Mouse (Mus musculus): ENCODE data around the gene Scn9a. TPM values are rescaled to one million over a fixed set of nuclear protein-coding genes. Genes with fewer than 3 reads are reported as not detected.
A peak's percentile ranks its signal among the peaks of the same experiment; 100 is the strongest.

Gene Scn9a
- 2.0 and 2.2 TPM in 2 replicates for polyA plus RNA-seq (2014; fragmentation: Nextera tagmentation; extraction: Ambion mirVana)

DNA sequence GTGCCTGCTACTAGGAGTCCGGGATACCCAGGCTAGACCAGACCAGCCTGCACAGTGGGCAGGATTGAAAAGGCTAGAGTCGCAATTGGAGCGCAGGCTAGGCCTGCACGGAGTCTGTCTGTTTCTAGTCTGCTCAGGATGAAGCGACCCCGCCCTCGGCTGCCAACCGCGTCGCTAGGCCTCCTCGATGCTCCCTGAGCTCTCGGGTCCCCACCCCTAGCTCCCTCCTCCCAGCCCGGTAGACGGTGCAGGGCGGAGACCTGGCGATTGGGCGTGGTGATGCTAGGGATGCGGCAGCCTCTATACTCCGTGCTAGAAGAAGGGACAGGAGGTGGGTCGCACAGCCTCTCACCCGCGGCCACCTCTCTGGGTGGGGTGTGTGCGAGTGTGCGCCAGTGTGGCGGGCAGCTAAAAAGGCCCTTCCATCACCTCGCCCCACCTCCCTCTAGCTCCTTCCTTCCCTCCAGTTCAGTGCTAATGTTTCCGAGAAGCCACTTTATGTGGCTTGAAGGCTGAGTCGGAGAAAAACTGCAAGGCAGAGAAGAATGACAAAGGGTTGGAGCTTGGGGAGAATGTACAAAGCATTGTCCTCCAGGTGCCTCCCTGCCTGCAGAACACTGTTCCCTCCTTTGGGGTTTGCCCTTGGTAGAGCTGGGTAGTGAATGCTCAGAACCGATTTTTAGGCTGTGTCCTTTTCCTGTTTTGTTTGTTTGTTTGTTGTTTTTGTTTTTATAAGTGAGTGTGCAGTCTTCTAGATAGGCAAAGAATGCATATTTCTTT, at the start of gene Scn9a:
Scn9a (minus strand) TSS at position 383 of the 780 bp plus-strand sequence.
- H3K9ac ChIP-seq (ENCODE audit: low read length), result peak within 1 kb of the TSS; percentile 60
- H3K36me3 ChIP-seq (ENCODE audit: control insufficient read depth, insufficient read depth, low read length), result no peaks in the 10 kb centered on the region
- DNase-seq (ENCODE audit: low spot score, missing footprints) (peak; percentile 92), ATAC-seq (ENCODE audit: low FRiP score) (peak; percentile 92)
- peak within 1 kb of the TSS; percentile 62 for H3K4me2 ChIP-seq
- H3K4me1 ChIP-seq (ENCODE audit: control insufficient read depth, insufficient read depth, low read length), result peaks cover 2% of the 10 kb centered on the region; the same call in 1 of the 2 replicates
- H3K4me3 ChIP-seq (ENCODE audit: low read depth, low read length), result peak within 1 kb of the TSS; percentile 40
- no peaks in the 10 kb centered on the region for H3K27me3 ChIP-seq (ENCODE audit: control insufficient read depth, insufficient read depth, low read length)
- no peak within 1 kb of the TSS for H3K27ac ChIP-seq (ENCODE audit: low read depth, low read length)
- no peaks in the 10 kb centered on the region for H3K9me3 ChIP-seq (ENCODE audit: control insufficient read depth, low read length)
- 2% methylated on average over 29 of the region's 29 CpGs for WGBS

DNA sequence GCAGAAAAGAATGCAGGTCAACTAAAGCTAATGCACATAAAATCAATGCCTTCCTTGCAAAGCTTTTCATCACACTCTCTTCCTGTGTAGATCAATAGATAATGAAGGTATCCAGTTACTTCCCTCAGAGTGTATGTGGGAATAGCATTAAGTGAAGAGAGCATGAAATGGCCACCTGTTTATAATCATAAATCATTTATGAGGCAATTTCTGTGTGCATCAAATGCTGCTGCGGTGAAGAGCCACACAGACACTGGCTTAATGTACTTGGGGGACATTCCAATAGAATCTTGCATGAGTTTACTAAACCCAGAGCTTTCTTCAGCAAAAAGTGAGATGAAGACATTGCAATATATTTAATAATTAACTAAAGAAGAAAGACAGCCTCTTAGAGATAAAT, 27.2 kb upstream of the Scn9a start:
- no peak for DNase-seq (ENCODE audit: low spot score, missing footprints)
- H3K4me2 ChIP-seq, result no peak overlapping the region
- no peaks in the 10 kb centered on the region for H3K36me3 ChIP-seq (ENCODE audit: control insufficient read depth, insufficient read depth, low read length)
- no peak overlapping the region for H3K27ac ChIP-seq (ENCODE audit: low read depth, low read length)
- WGBS, result 75% methylated on average over 1 of the region's 1 CpGs
- H3K9ac ChIP-seq (ENCODE audit: low read length), result no peak overlapping the region
- no peak overlapping the region for H3K4me3 ChIP-seq (ENCODE audit: low read depth, low read length)
- H3K27me3 ChIP-seq (ENCODE audit: control insufficient read depth, insufficient read depth, low read length), result no peaks in the 10 kb centered on the region
- no peak for ATAC-seq (ENCODE audit: low FRiP score)
- H3K9me3 ChIP-seq (ENCODE audit: control insufficient read depth, low read length), result no peaks in the 10 kb centered on the region
- H3K4me1 ChIP-seq (ENCODE audit: control insufficient read depth, insufficient read depth, low read length), result no peaks in the 10 kb centered on the region

DNA sequence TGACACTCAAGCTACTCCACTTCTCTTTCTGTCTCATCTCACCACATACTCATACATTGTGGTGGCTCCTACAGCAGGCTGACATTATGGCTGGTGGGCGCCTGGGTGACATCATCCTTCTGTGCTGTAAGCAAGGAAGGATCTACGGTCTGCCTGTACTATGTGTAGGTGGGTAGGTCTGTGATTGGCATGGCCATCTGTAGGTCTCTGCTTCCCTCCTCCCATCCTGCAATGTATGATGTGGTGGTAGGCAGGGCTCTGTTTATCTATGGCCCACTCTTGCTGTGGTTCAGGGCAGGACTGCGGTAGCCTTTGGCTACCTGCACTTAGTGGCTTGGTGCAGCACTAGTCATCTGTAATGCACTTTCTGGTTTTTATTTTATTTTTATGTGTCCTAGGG, 21.7 kb upstream of the Scn9a start:
- Histone ChIP-seq H3K36me3 (ENCODE audit: control insufficient read depth, insufficient read depth, low read length) (no peaks in the 10 kb centered on the region), H3K9me3 (ENCODE audit: control insufficient read depth, low read length) (no peaks in the 10 kb centered on the region), H3K27ac (ENCODE audit: low read depth, low read length) (no peak overlapping the region), H3K4me2 (no peak overlapping the region), H3K27me3 (ENCODE audit: control insufficient read depth, insufficient read depth, low read length) (no peaks in the 10 kb centered on the region), H3K4me1 (ENCODE audit: control insufficient read depth, insufficient read depth, low read length) (no peaks in the 10 kb centered on the region), H3K9ac (ENCODE audit: low read length) (no peak overlapping the region), H3K4me3 (ENCODE audit: low read depth, low read length) (no peak overlapping the region)
- WGBS, result 90% methylated on average over 3 of the region's 3 CpGs
- ATAC-seq (ENCODE audit: low FRiP score) (no peak), DNase-seq (ENCODE audit: low spot score, missing footprints) (no peak)

DNA sequence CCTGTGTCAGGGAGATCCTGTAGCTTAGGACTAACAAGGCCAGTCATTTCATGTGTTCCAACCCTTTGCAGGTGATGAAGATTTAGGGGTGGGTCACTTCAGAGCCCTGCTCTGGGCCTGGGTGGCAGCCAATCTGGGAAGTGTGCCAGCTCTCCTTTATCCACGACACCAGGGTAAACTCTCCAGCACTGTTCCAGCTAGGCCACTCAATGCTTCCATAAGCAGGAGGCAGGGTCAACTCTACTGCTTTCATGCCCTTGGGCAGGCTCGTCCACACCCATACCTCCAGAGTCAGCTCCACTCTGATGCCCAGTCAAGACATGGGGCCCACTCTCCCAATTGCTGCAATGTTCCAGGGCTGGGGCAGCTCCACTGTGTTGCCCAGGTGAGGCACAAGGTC, 20.7 kb upstream of the Scn9a start:
- Histone ChIP-seq H3K4me1 (ENCODE audit: control insufficient read depth, insufficient read depth, low read length) (no peaks in the 10 kb centered on the region), H3K27me3 (ENCODE audit: control insufficient read depth, insufficient read depth, low read length) (no peaks in the 10 kb centered on the region), H3K4me2 (no peak overlapping the region), H3K9me3 (ENCODE audit: control insufficient read depth, low read length) (no peaks in the 10 kb centered on the region), H3K27ac (ENCODE audit: low read depth, low read length) (no peak overlapping the region), H3K9ac (ENCODE audit: low read length) (no peak overlapping the region), H3K36me3 (ENCODE audit: control insufficient read depth, insufficient read depth, low read length) (no peaks in the 10 kb centered on the region), H3K4me3 (ENCODE audit: low read depth, low read length) (no peak overlapping the region)
- WGBS, result 95% methylated on average over 2 of the region's 2 CpGs
- DNase-seq (ENCODE audit: low spot score, missing footprints), result no peak
- no peak for ATAC-seq (ENCODE audit: low FRiP score)

DNA sequence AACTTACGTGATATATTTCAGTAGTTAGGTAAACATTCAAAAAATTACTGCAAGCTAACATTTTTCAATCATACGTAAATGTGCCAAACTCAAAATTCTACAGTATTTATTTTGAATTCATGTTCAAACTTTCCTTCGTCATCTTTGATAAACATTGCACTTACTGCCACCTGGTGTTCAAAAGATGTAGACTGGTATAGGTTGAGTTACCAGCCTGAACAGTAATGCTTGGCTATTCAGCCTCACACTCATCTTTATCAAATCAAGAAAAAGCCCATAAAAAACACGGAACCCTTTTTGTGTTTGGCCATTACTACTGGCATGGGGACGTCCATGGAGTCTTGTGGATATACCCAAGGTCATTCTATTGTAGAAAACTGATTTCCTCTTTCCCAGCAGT, 9.6 kb upstream of the Scn9a start:
- WGBS, result 31% methylated on average over 5 of the region's 5 CpGs
- Histone ChIP-seq H3K4me3 (ENCODE audit: low read depth, low read length) (no peak overlapping the region), H3K36me3 (ENCODE audit: control insufficient read depth, insufficient read depth, low read length) (no peaks in the 10 kb centered on the region), H3K9me3 (ENCODE audit: control insufficient read depth, low read length) (no peaks in the 10 kb centered on the region), H3K27me3 (ENCODE audit: control insufficient read depth, insufficient read depth, low read length) (no peaks in the 10 kb centered on the region), H3K27ac (ENCODE audit: low read depth, low read length) (no peak overlapping the region), H3K9ac (ENCODE audit: low read length) (no peak overlapping the region), H3K4me2 (no peak overlapping the region), H3K4me1 (ENCODE audit: control insufficient read depth, insufficient read depth, low read length) (no peaks in the 10 kb centered on the region)
- DNase-seq (ENCODE audit: low spot score, missing footprints), result peak; percentile 92
- peak; percentile 61; the same call in 1 of the 2 replicates for ATAC-seq (ENCODE audit: low FRiP score)

DNA sequence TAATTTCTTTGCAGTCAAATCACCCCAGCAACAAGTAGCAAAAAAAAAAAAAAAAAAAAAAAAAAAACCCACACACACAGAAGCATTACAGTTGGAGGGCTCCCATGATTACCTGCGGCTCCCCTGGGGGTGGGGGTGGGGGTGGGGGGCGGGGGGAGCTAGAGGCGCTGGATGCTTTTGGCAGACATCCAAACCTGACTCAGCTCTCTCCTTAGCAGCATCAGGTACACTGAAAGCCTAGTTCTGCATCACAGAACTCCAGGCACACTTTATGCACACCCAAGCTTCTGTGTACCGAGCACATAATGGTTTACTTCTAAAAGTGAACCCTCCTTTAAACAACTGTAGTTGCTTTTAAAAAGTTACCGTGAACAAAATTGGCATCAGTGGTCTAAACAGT, 2.0 kb downstream of the Scn9a start:
- ATAC-seq (ENCODE audit: low FRiP score) (no peak), DNase-seq (ENCODE audit: low spot score, missing footprints) (no peak)
- Histone ChIP-seq H3K4me2 (no peak overlapping the region), H3K27me3 (ENCODE audit: control insufficient read depth, insufficient read depth, low read length) (no peaks in the 10 kb centered on the region), H3K4me1 (ENCODE audit: control insufficient read depth, insufficient read depth, low read length) (peaks cover 2% of the 10 kb centered on the region; the same call in 1 of the 2 replicates), H3K9me3 (ENCODE audit: control insufficient read depth, low read length) (no peaks in the 10 kb centered on the region), H3K27ac (ENCODE audit: low read depth, low read length) (no peak overlapping the region), H3K9ac (ENCODE audit: low read length) (no peak overlapping the region), H3K4me3 (ENCODE audit: low read depth, low read length) (no peak overlapping the region), H3K36me3 (ENCODE audit: control insufficient read depth, insufficient read depth, low read length) (no peaks in the 10 kb centered on the region)
- WGBS, result 40% methylated on average over 5 of the region's 5 CpGs

DNA sequence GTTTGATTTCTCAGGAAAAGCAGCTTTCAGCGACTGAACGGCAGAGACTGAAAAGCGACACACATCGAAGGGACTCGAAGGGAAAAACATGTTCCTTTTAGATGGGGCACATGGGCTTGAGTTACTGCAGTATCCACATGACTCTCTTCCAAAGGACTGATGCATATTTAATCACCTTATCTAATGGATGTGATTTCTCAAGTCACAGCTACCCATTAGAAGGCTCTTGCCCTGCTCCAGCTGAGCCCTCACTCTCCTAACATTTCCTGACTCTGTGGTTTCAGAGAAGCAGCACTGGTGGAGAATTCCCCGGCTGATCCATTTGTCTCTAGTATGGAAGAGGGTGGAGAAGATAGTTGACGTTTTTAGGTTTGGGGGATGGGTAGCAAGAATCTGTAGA, 23.7 kb downstream of the Scn9a start:
- 80% methylated on average over 7 of the region's 7 CpGs for WGBS
- ATAC-seq (ENCODE audit: low FRiP score), result no peak

DNA sequence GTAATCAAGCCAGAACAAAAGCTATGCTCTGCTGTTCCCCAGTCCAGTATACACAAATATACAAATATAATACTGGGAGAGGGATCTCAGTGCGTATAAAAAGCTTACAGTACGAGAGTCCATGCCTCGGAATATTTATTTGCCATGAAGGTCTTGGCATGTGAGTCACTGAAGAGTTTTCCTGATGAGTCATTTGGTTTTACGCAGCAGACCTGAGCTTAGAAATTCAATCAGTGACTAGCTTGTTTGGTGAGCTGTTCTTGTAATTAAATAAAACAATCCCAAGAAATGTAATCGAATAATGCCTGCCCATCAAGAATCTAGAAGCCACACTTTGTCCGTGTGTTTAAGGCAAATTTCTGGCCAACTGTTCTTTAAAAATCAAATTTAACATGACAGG, 37.4 kb downstream of the Scn9a start:
- DNase-seq (ENCODE audit: low spot score, missing footprints), result no peak
- Histone ChIP-seq H3K9ac (ENCODE audit: low read length) (no peak overlapping the region), H3K4me1 (ENCODE audit: control insufficient read depth, insufficient read depth, low read length) (no peaks in the 10 kb centered on the region), H3K27me3 (ENCODE audit: control insufficient read depth, insufficient read depth, low read length) (no peaks in the 10 kb centered on the region), H3K4me2 (no peak overlapping the region), H3K36me3 (ENCODE audit: control insufficient read depth, insufficient read depth, low read length) (no peaks in the 10 kb centered on the region), H3K27ac (ENCODE audit: low read depth, low read length) (no peak overlapping the region), H3K9me3 (ENCODE audit: control insufficient read depth, low read length) (no peaks in the 10 kb centered on the region), H3K4me3 (ENCODE audit: low read depth, low read length) (no peak overlapping the region)
- ATAC-seq (ENCODE audit: low FRiP score), result no peak
- 92% methylated on average over 6 of the region's 6 CpGs for WGBS

More for the DNA sequence above, 23.7 kb downstream of the Scn9a start:
- Histone ChIP-seq H3K9ac (ENCODE audit: low read length) (no peak overlapping the region), H3K9me3 (ENCODE audit: control insufficient read depth, low read length) (no peaks in the 10 kb centered on the region), H3K27ac (ENCODE audit: low read depth, low read length) (no peak overlapping the region), H3K4me1 (ENCODE audit: control insufficient read depth, insufficient read depth, low read length) (no peaks in the 10 kb centered on the region), H3K27me3 (ENCODE audit: control insufficient read depth, insufficient read depth, low read length) (no peaks in the 10 kb centered on the region), H3K36me3 (ENCODE audit: control insufficient read depth, insufficient read depth, low read length) (no peaks in the 10 kb centered on the region), H3K4me3 (ENCODE audit: low read depth, low read length) (no peak overlapping the region), H3K4me2 (no peak overlapping the region)
- no peak for DNase-seq (ENCODE audit: low spot score, missing footprints)

DNA sequence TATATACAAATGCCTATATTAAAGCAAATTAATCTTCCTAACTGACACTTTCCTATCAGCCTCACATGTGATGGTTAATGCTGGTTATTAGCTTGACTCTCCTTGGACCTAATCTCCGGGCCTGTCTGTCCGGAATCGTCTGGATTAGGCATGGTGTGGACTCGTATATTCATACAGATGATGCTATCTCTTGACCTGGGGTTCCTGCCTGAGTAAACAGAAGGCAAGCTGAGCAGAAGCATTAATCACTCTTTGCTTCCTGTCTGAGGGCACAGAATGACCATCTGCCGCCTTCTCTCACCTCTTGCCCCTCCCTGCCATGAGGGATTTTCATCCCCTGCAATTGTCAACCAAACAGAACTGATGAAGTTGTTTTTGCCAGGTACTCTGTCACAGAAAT, 38.6 kb downstream of the Scn9a start:
- no peaks in the 10 kb centered on the region for H3K9me3 ChIP-seq (ENCODE audit: control insufficient read depth, low read length)
- no peaks in the 10 kb centered on the region for H3K36me3 ChIP-seq (ENCODE audit: control insufficient read depth, insufficient read depth, low read length)
- WGBS, result 74% methylated on average over 5 of the region's 5 CpGs
- H3K27me3 ChIP-seq (ENCODE audit: control insufficient read depth, insufficient read depth, low read length), result no peaks in the 10 kb centered on the region
- DNase-seq (ENCODE audit: low spot score, missing footprints) (no peak), ATAC-seq (ENCODE audit: low FRiP score) (no peak)
- H3K4me1 ChIP-seq (ENCODE audit: control insufficient read depth, insufficient read depth, low read length), result no peaks in the 10 kb centered on the region
- no peak overlapping the region for H3K9ac ChIP-seq (ENCODE audit: low read length)
- no peak overlapping the region for H3K4me2 ChIP-seq
- H3K4me3 ChIP-seq (ENCODE audit: low read depth, low read length), result no peak overlapping the region
- no peak overlapping the region for H3K27ac ChIP-seq (ENCODE audit: low read depth, low read length)
